Mouse (Mus musculus): ENCODE measurements around the gene Cpxm1.

GRCm38 (mm10) chr2:130421781-130422620 lies 24.6 kb upstream of the Cpxm1 start:
- TF ChIP-seq CTCF (IDR thresholded peaks at IDR 0.05; ENCODE audit: insufficient read depth, low read depth, low read length) (no peak), POLR2A (IDR thresholded peaks at IDR 0.05; ENCODE audit: insufficient read depth, low read depth, low read length) (no peak)

All from olfactory bulb, adult 2 months (tissue).